In genomic region chr16:74410125-74410524, GRCm38 (mm10) we compare ENCODE assay signal across 8 mouse cellular contexts. TPM values are rescaled to one million over a fixed set of nuclear protein-coding genes. Genes with fewer than 3 reads are reported as not detected.
A peak's percentile ranks its signal among the peaks of the same experiment; 100 is the strongest.
DNase-seq lines count a peak whose midpoint lies in the region; ATAC-seq and TF ChIP-seq lines count a peak whose summit lies in the region.

No protein-coding gene starts in this region.

- H3K36me3 ChIP-seq in heart, embryonic 15.5 days: no peaks in the 10 kb centered on the region
- no peaks in the 10 kb centered on the region for H3K36me3 ChIP-seq in heart, adult 2 months (ENCODE audit: control insufficient read depth, insufficient read depth, low read length)
- no peaks in the 10 kb centered on the region for H3K36me3 ChIP-seq in kidney, embryonic 15.5 days
- no peaks in the 10 kb centered on the region for H3K36me3 ChIP-seq in midbrain, embryonic 10.5 days

- H3K9me3 ChIP-seq in heart, embryonic 15.5 days (replicated peaks): no peaks in the 10 kb centered on the region
- H3K9me3 ChIP-seq in kidney, embryonic 15.5 days (replicated peaks): no peaks in the 10 kb centered on the region
- no peaks in the 10 kb centered on the region for H3K9me3 ChIP-seq in midbrain, embryonic 10.5 days (replicated peaks)

- no peak for TF ChIP-seq POLR2A in heart, adult 2 months (IDR thresholded peaks at IDR 0.05; ENCODE audit: insufficient read depth, low read depth, low read length)
- TF ChIP-seq POLR2A in embryonic fibroblast, embryonic 13.5 days (IDR thresholded peaks at IDR 0.05; ENCODE audit: low read depth, low read length): no peak

- no peak for TF ChIP-seq EP300 in heart, adult 2 months (IDR thresholded peaks at IDR 0.05; ENCODE audit: insufficient read depth, low read depth, low read length)

- peak overlapping the region; percentile 97 for H3K4me2 ChIP-seq in heart, embryonic 15.5 days
- peak overlapping the region; percentile 89 for H3K4me2 ChIP-seq in kidney, embryonic 15.5 days

- no peak overlapping the region for H3K9ac ChIP-seq in heart, embryonic 15.5 days
- H3K9ac ChIP-seq in heart, adult 2 months (ENCODE audit: low read depth, low read length): no peak overlapping the region
- peak overlapping the region; percentile 58 for H3K9ac ChIP-seq in kidney, embryonic 15.5 days

- 32% methylated on average over 6 of the region's 6 CpGs for WGBS in heart, embryonic 15.5 days
- WGBS in heart, adult 2 months: 41% methylated on average over 6 of the region's 6 CpGs
- 8% methylated on average over 6 of the region's 6 CpGs for WGBS in kidney, embryonic 15.5 days
- 32% methylated on average over 6 of the region's 6 CpGs for WGBS in midbrain, embryonic 10.5 days

- no peaks in the 10 kb centered on the region for H3K79me2 ChIP-seq in heart, adult 2 months (replicated peaks; ENCODE audit: control insufficient read depth, insufficient read depth, low read length)

- no peak for DNase-seq in heart, adult 2 months
- no peak for DNase-seq in midbrain, embryonic 10.5 days (ENCODE audit: low spot score)
- no peak for DNase-seq in thymus, postnatal 4 days
- DNase-seq in thymus, postnatal 36 days: no peak
- DNase-seq in cerebellum, adult 11 months: no peak

- H3K27ac ChIP-seq in heart, embryonic 15.5 days: no peak overlapping the region
- H3K27ac ChIP-seq in heart, adult 2 months: no peak overlapping the region
- H3K27ac ChIP-seq in embryonic fibroblast, embryonic 13.5 days (ENCODE audit: insufficient read depth, low read length): no peak overlapping the region
- H3K27ac ChIP-seq in kidney, embryonic 15.5 days: peak overlapping the region; percentile 92
- no peak overlapping the region for H3K27ac ChIP-seq in midbrain, embryonic 10.5 days (replicated peaks)

- peak overlapping the region; percentile 69 for H3K4me3 ChIP-seq in heart, embryonic 15.5 days
- H3K4me3 ChIP-seq in heart, adult 2 months: no peak overlapping the region
- peak overlapping the region; percentile 32 for H3K4me3 ChIP-seq in embryonic fibroblast, embryonic 13.5 days (ENCODE audit: insufficient read depth, low read length)
- H3K4me3 ChIP-seq in kidney, embryonic 15.5 days (replicated peaks): peak overlapping the region; percentile 63
- H3K4me3 ChIP-seq in midbrain, embryonic 10.5 days: peak overlapping the region; percentile 72

- no peak for TF ChIP-seq CTCF in heart, adult 2 months (IDR thresholded peaks at IDR 0.05)
- TF ChIP-seq CTCF in embryonic fibroblast, embryonic 13.5 days (IDR thresholded peaks at IDR 0.05; ENCODE audit: borderline replicate concordance, insufficient read depth, low read length): no peak

- peaks cover 19% of the 10 kb centered on the region; the same call in 1 of the 2 replicates for H3K27me3 ChIP-seq in heart, embryonic 15.5 days
- H3K27me3 ChIP-seq in heart, adult 2 months (ENCODE audit: control insufficient read depth, insufficient read depth, low read length): peaks cover 3% of the 10 kb centered on the region
- H3K27me3 ChIP-seq in kidney, embryonic 15.5 days: no peaks in the 10 kb centered on the region
- H3K27me3 ChIP-seq in midbrain, embryonic 10.5 days (ENCODE audit: low read depth, poor library complexity, severe bottlenecking): peaks cover 22% of the 10 kb centered on the region

- intact Hi-C loops in heart, adult 2 months (cut with DNase I): loop anchor here (10.0 kb wide), 1 partner anchor 1055 kb away; no protein-coding TSS in a partner anchor

- H3K4me1 ChIP-seq in heart, embryonic 15.5 days (replicated peaks): peaks cover 19% of the 10 kb centered on the region
- peaks cover 2% of the 10 kb centered on the region for H3K4me1 ChIP-seq in heart, adult 2 months (ENCODE audit: control insufficient read depth, insufficient read depth, low read length)
- H3K4me1 ChIP-seq in embryonic fibroblast, embryonic 13.5 days (ENCODE audit: control insufficient read depth, insufficient read depth, low read length): no peaks in the 10 kb centered on the region
- peaks cover 12% of the 10 kb centered on the region for H3K4me1 ChIP-seq in kidney, embryonic 15.5 days
- peaks cover 28% of the 10 kb centered on the region for H3K4me1 ChIP-seq in midbrain, embryonic 10.5 days

- ATAC-seq in heart, embryonic 15.5 days (replicated peaks; ENCODE audit: insufficient number of reproducible peaks, insufficient read depth, low FRiP score, low read depth): no peak
- ATAC-seq in kidney, embryonic 15.5 days (replicated peaks; ENCODE audit: low FRiP score): no peak

RNA-seq across cellular contexts. Expression of gene Robo2, which starts 1.5 kb away (rescaled TPM):
- polyA plus RNA-seq in heart, embryonic 15.5 days (2015; fragmentation: Nextera tagmentation; extraction: Ambion mirVana): 7.1 and 9.1 TPM in 2 replicates
- 1 to 10 TPM in 1 of 2 experiments, under 1 TPM in 1; 0.39 to 1.0 TPM for total RNA-seq in heart, adult 2 months (2021)
- polyA plus RNA-seq in heart, adult 2 months (2012; rRNA removed): 0.70 and 1.1 TPM in 2 replicates
- polyA plus RNA-seq in embryonic fibroblast, embryonic 13.5 days (2011; ENCODE audit: insufficient read length, low read depth, missing spikeins): 11.6 and 24.1 TPM in 2 replicates
- 93.0 and 97.8 TPM in 2 replicates for polyA plus RNA-seq in kidney, embryonic 15.5 days (2015; fragmentation: Nextera tagmentation; extraction: Ambion mirVana)
- 13.3 and 17.6 TPM in 2 replicates for polyA plus RNA-seq in midbrain, embryonic 10.5 days (2016; fragmentation: Nextera tagmentation; extraction: Ambion mirVana)
